Mouse (Mus musculus) left cerebral cortex, postnatal 14 days (tissue): Measurements from ENCODE around the gene BC080695. TPM values are rescaled to one million over a fixed set of nuclear protein-coding genes. Genes with fewer than 3 reads are reported as not detected.
"Not testable (repeated sequence)": the region's sequence is repeated elsewhere in the genome, so short reads cannot be mapped to it uniquely, and the experiment has no call there.

ENCODE experiments used
- DNase-seq, 2 experiments: peaks; one replicate each; pipeline ENCODE4 v3.0.0; 2021 to 2022; ENCODE audit warnings: low spot score in 2 of 2, mixed read lengths in 1 of 2
- intact Hi-C: fragments of 180-260 bp; cut with DNase I; formaldehyde crosslinking; loops from one replicate; pipeline ENCODE4 v1.15.1; 2025
- long read RNA-seq, 2 experiments: library from polyadenylated mRNA; stranded (forward); transcript quantifications; one replicate each; pipeline ENCODE4 v2.0.0; 2021
- total RNA-seq, 2 experiments: library from RNA; stranded (reverse); gene quantifications; 2 replicates each; pipeline ENCODE4 v1.2.3; 2021

The BC080695 gene
- not detected for total RNA-seq
- long read RNA-seq, experiment 1: 0 reads
- long read RNA-seq, experiment 2: 0 reads

GRCm38 (mm10) chr4:143551400-143551799, at the start of gene BC080695, which contains the start of gene Gm13057:
TSS of gene BC080695 (plus strand) at chr4:143551700.
TSS of gene Gm13057 (plus strand) at chr4:143551709.
- DNase-seq, intact Hi-C loops: not testable (repeated sequence)

GRCm38 (mm10) chr4:143511043-143511442, 40.5 kb upstream of the BC080695 start, which contains the start of gene Gm13043:
TSS of gene Gm13043 (plus strand) at chr4:143511343.
- DNase-seq: no peak
- intact Hi-C loops: no loop called here

GRCm38 (mm10) chr4:143535654-143536053, 15.8 kb upstream of the BC080695 start, which contains the start of gene Gm13040:
TSS of gene Gm13040 (plus strand) at chr4:143535954.
- intact Hi-C loops, DNase-seq: not testable (repeated sequence)

GRCm38 (mm10) chr4:143611927-143612326, 60.4 kb downstream of the BC080695 start:
- DNase-seq, intact Hi-C loops: not testable (repeated sequence)

GRCm38 (mm10) chr4:143614703-143615102, 63.2 kb downstream of the BC080695 start, which contains the start of gene Gm13083:
TSS of gene Gm13083 (plus strand) at chr4:143615003.
- intact Hi-C loops, DNase-seq: not testable (repeated sequence)

- DNase-seq, intact Hi-C loops: not testable (repeated sequence)
Observed at GRCm38 (mm10) chr4:143618101-143618500, 66.6 kb downstream of the BC080695 start.

Other genes starting within 250 kb of the BC080695 start
- 1 to 10 TPM; 1.5 to 1.6 TPM for gene Lrrc38, start 201.9 kb upstream of the BC080695 start, total RNA-seq
- under 1 TPM in 1 of 2 experiments, not detected in 1; 0.11 TPM for gene Pramel1, start 157.3 kb upstream of the BC080695 start, total RNA-seq
- 10 to 100 TPM; 10.0 to 12.1 TPM for gene Pramef8, start 139.3 kb upstream of the BC080695 start, total RNA-seq
- not detected for gene Oog4, start 101.4 kb upstream of the BC080695 start, total RNA-seq
- not detected for gene Gm13043, start 40.4 kb upstream of the BC080695 start, total RNA-seq
- gene Gm13040, start 15.7 kb upstream of the BC080695 start, total RNA-seq: not detected
- gene Gm13057, start within 50 bp of the BC080695 start, total RNA-seq: not detected
- gene Gm13083, start 63.3 kb downstream of the BC080695 start, total RNA-seq: not detected
- not detected for gene Gm13088, start 105.5 kb downstream of the BC080695 start, total RNA-seq
- gene Gm13089, start 151.0 kb downstream of the BC080695 start, total RNA-seq: not detected
- gene Gm13078, start 167.8 kb downstream of the BC080695 start, total RNA-seq: not detected
- gene Gm13023, start 237.7 kb downstream of the BC080695 start, total RNA-seq: not detected